Mouse (Mus musculus): ENCODE data around the gene Myoz2.

GRCm38 (mm10) chr3:123075034-123075433 lies 40.2 kb upstream of the Myoz2 start:
- no peak for TF ChIP-seq CTCF (IDR thresholded peaks at IDR 0.05; ENCODE audit: borderline replicate concordance, control insufficient read depth, extremely low read depth, insufficient read depth, low read length, poor library complexity)
- TF ChIP-seq POLR2A (IDR thresholded peaks at IDR 0.05; ENCODE audit: control insufficient read depth, extremely low read depth, insufficient read depth, low read length, poor library complexity), result no peak
